Mouse (Mus musculus) neural tube, embryonic 15.5 days (tissue): ENCODE results near the gene Cdipt. TPM values are rescaled to one million over a fixed set of nuclear protein-coding genes. Genes with fewer than 3 reads are reported as not detected.

ENCODE experiments used
- ATAC-seq: fragments of 200-750 bp; cut with Nextera tagmentation; 2 replicates; pipeline ENCODE4 v1.8.0; 2017; ENCODE audit warnings: mild to moderate bottlenecking, moderate TSS enrichment, moderate library complexity; ENCODE audit not compliant: low FRiP score
- H3K27ac ChIP-seq: fragments of 300-500 bp; sonication (generic); replicated peaks from 2 replicates; pipeline ENCODE4 v1.5.1; 2015; ENCODE audit warnings: mild to moderate bottlenecking, inconsistent platforms
- H3K27me3 ChIP-seq: fragments of 300-500 bp; sonication (generic); replicated peaks from 2 replicates; pipeline ENCODE4 v1.6.1; 2015; ENCODE audit warnings: inconsistent platforms
- H3K36me3 ChIP-seq: fragments of 300-500 bp; sonication (generic); 2 replicates; pipeline ENCODE4 v1.6.1; 2015; ENCODE audit warnings: inconsistent platforms
- H3K4me1 ChIP-seq: fragments of 300-500 bp; sonication (generic); 2 replicates; pipeline ENCODE4 v1.6.1; 2015; ENCODE audit warnings: inconsistent platforms
- H3K4me2 ChIP-seq: fragments of 300-500 bp; sonication (generic); 2 replicates; pipeline ENCODE4 v1.6.1; 2015; ENCODE audit warnings: inconsistent platforms, mild to moderate bottlenecking, moderate library complexity
- H3K4me3 ChIP-seq: fragments of 300-500 bp; sonication (generic); replicated peaks from 2 replicates; pipeline ENCODE4 v1.5.1; 2015; ENCODE audit warnings: mild to moderate bottlenecking, inconsistent platforms
- H3K9ac ChIP-seq: fragments of 300-500 bp; sonication (generic); replicated peaks from 2 replicates; pipeline ENCODE4 v1.6.1; 2015; ENCODE audit warnings: mild to moderate bottlenecking, inconsistent platforms
- H3K9me3 ChIP-seq: fragments of 300-500 bp; sonication (generic); replicated peaks from 2 replicates; pipeline ENCODE4 v1.6.1; 2016; ENCODE audit warnings: inconsistent platforms
- WGBS: fragments of 180-500 bp; shearing (Covaris S2); methylation state at CpG from one replicate; pipeline ENCODE4 v1.1.7; 2015; ENCODE audit warnings: mixed read lengths; 5-methylcytosine and 5-hydroxymethylcytosine counted together
- polyA plus RNA-seq: library from polyadenylated mRNA; unstranded; fragments of >200 nt; fragmentation: Nextera tagmentation; extraction: Ambion mirVana; gene quantifications from 2 replicates; pipeline ENCODE4 v1.2.1, GENCODE M21; 2015

Cdipt gene
- polyA plus RNA-seq, 1 experiment from 2014 or later, result 145 TPM

- H3K4me2 ChIP-seq, result peak overlapping the region; percentile 98
- peak overlapping the region; percentile 73 for H3K9ac ChIP-seq
- peaks cover 22% of the 10 kb centered on the region for H3K36me3 ChIP-seq
- H3K4me3 ChIP-seq, result peak overlapping the region; percentile 67
- H3K4me1 ChIP-seq, result peaks cover 71% of the 10 kb centered on the region
- peak overlapping the region; percentile 96 for H3K27ac ChIP-seq
- no peaks in the 10 kb centered on the region for H3K27me3 ChIP-seq
- no peaks in the 10 kb centered on the region for H3K9me3 ChIP-seq
- WGBS, result 5% methylated on average over 26 of the region's 26 CpGs
- ATAC-seq, result peak; percentile 18
Observed at GRCm38 (mm10) chr7:126950647-126951615, 24.8 kb upstream of the Cdipt start.

GRCm38 (mm10) chr7:126951741-126952140 is 24.0 kb upstream of the Cdipt start:
- peaks cover 19% of the 10 kb centered on the region for H3K36me3 ChIP-seq
- no peaks in the 10 kb centered on the region for H3K9me3 ChIP-seq
- peak overlapping the region; percentile 67 for H3K4me3 ChIP-seq
- 6% methylated on average over 4 of the region's 4 CpGs for WGBS
- H3K4me2 ChIP-seq, result peak overlapping the region; percentile 98
- no peaks in the 10 kb centered on the region for H3K27me3 ChIP-seq
- peaks cover 62% of the 10 kb centered on the region for H3K4me1 ChIP-seq
- H3K9ac ChIP-seq, result peak overlapping the region; percentile 73
- peak overlapping the region; percentile 96 for H3K27ac ChIP-seq
- ATAC-seq, result no peak

GRCm38 (mm10) chr7:126952646-126953045 is 23.1 kb upstream of the Cdipt start:
- Histone ChIP-seq H3K4me3 (peak overlapping the region; percentile 67), H3K4me2 (peak overlapping the region; percentile 98), H3K9me3 (no peaks in the 10 kb centered on the region), H3K36me3 (peaks cover 28% of the 10 kb centered on the region), H3K9ac (peak overlapping the region; percentile 73), H3K27ac (peak overlapping the region; percentile 77), H3K27me3 (no peaks in the 10 kb centered on the region), H3K4me1 (peaks cover 54% of the 10 kb centered on the region)
- WGBS, result 0% methylated on average over 8 of the region's 8 CpGs
- ATAC-seq, result no peak

- Histone ChIP-seq H3K4me1 (peaks cover 31% of the 10 kb centered on the region), H3K27me3 (no peaks in the 10 kb centered on the region), H3K36me3 (peaks cover 53% of the 10 kb centered on the region), H3K4me3 (no peak overlapping the region), H3K27ac (no peak overlapping the region), H3K9me3 (no peaks in the 10 kb centered on the region), H3K4me2 (no peak overlapping the region), H3K9ac (no peak overlapping the region)
- 64% methylated on average over 3 of the region's 3 CpGs for WGBS
- no peak for ATAC-seq
Observed at GRCm38 (mm10) chr7:126955125-126955524, 20.6 kb upstream of the Cdipt start.

- Histone ChIP-seq H3K27ac (no peak overlapping the region), H3K4me2 (no peak overlapping the region), H3K27me3 (peaks cover 15% of the 10 kb centered on the region; the same call in 1 of the 2 replicates), H3K9ac (no peak overlapping the region), H3K4me1 (no peaks in the 10 kb centered on the region; the same call in 1 of the 2 replicates), H3K9me3 (no peaks in the 10 kb centered on the region), H3K4me3 (no peak overlapping the region), H3K36me3 (peaks cover 89% of the 10 kb centered on the region)
- no peak for ATAC-seq
- WGBS, result 55% methylated on average over 9 of the region's 9 CpGs
Observed at GRCm38 (mm10) chr7:126959780-126960179, 15.9 kb upstream of the Cdipt start.

- Histone ChIP-seq H3K4me1 (no peaks in the 10 kb centered on the region), H3K9ac (no peak overlapping the region), H3K9me3 (no peaks in the 10 kb centered on the region), H3K4me3 (no peak overlapping the region), H3K36me3 (peaks cover 84% of the 10 kb centered on the region), H3K27me3 (peaks cover 15% of the 10 kb centered on the region; the same call in 1 of the 2 replicates), H3K27ac (no peak overlapping the region), H3K4me2 (no peak overlapping the region)
- 82% methylated on average over 5 of the region's 5 CpGs for WGBS
- ATAC-seq, result no peak
Observed at GRCm38 (mm10) chr7:126961095-126961494, 14.6 kb upstream of the Cdipt start.

GRCm38 (mm10) chr7:126961965-126962364 is 13.7 kb upstream of the Cdipt start:
- Histone ChIP-seq H3K27ac (no peak overlapping the region), H3K4me2 (no peak overlapping the region), H3K9me3 (no peaks in the 10 kb centered on the region), H3K27me3 (peaks cover 15% of the 10 kb centered on the region; the same call in 1 of the 2 replicates), H3K9ac (no peak overlapping the region), H3K4me1 (no peaks in the 10 kb centered on the region), H3K36me3 (peaks cover 85% of the 10 kb centered on the region), H3K4me3 (no peak overlapping the region)
- ATAC-seq, result no peak
- WGBS, result 93% methylated on average over 4 of the region's 4 CpGs

- 24% methylated on average over 19 of the region's 19 CpGs for WGBS
- no peaks in the 10 kb centered on the region for H3K4me1 ChIP-seq
- H3K27ac ChIP-seq, result no peak overlapping the region
- no peak overlapping the region for H3K4me3 ChIP-seq
- H3K27me3 ChIP-seq, result peaks cover 15% of the 10 kb centered on the region; the same call in 1 of the 2 replicates
- no peaks in the 10 kb centered on the region for H3K9me3 ChIP-seq
- no peak overlapping the region for H3K4me2 ChIP-seq
- H3K9ac ChIP-seq, result no peak overlapping the region
- peaks cover 85% of the 10 kb centered on the region for H3K36me3 ChIP-seq
- ATAC-seq, result no peak
Observed at GRCm38 (mm10) chr7:126963548-126964286, 12.0 kb upstream of the Cdipt start.

GRCm38 (mm10) chr7:126965568-126965967 is 10.1 kb upstream of the Cdipt start:
- Histone ChIP-seq H3K4me1 (no peaks in the 10 kb centered on the region), H3K27me3 (peaks cover 15% of the 10 kb centered on the region; the same call in 1 of the 2 replicates), H3K27ac (no peak overlapping the region), H3K4me2 (no peak overlapping the region), H3K36me3 (peaks cover 83% of the 10 kb centered on the region), H3K9me3 (no peaks in the 10 kb centered on the region), H3K9ac (no peak overlapping the region), H3K4me3 (no peak overlapping the region)
- 57% methylated on average over 3 of the region's 3 CpGs for WGBS
- ATAC-seq, result no peak

GRCm38 (mm10) chr7:126967361-126967760 is 8.4 kb upstream of the Cdipt start:
- H3K4me3 ChIP-seq, result no peak overlapping the region
- no peak overlapping the region for H3K27ac ChIP-seq
- H3K4me1 ChIP-seq, result no peaks in the 10 kb centered on the region
- no peaks in the 10 kb centered on the region for H3K9me3 ChIP-seq
- H3K4me2 ChIP-seq, result no peak overlapping the region
- no peak overlapping the region for H3K9ac ChIP-seq
- 0 out of 2 replicates have a peak, but pooled peaks cover 5% of the 10 kb centered on the region for H3K27me3 ChIP-seq
- 67% methylated on average over 6 of the region's 6 CpGs for WGBS
- no peak for ATAC-seq
- H3K36me3 ChIP-seq, result peaks cover 79% of the 10 kb centered on the region

GRCm38 (mm10) chr7:126975493-126975892 is 221 bp upstream of the Cdipt start:
- no peak; the same call in 1 of the 2 replicates for ATAC-seq
- no peaks in the 10 kb centered on the region for H3K9me3 ChIP-seq

More at GRCm38 (mm10) chr7:126975493-126975892, 221 bp upstream of the Cdipt start:
- peaks cover 43% of the 10 kb centered on the region for H3K36me3 ChIP-seq
- H3K4me1 ChIP-seq, result peaks cover 29% of the 10 kb centered on the region
- H3K27ac ChIP-seq, result peak overlapping the region; percentile 99
- WGBS, result 16% methylated on average over 8 of the region's 8 CpGs
- peak overlapping the region; percentile 95 for H3K4me3 ChIP-seq
- no peaks in the 10 kb centered on the region for H3K27me3 ChIP-seq
- 0 out of 2 replicates have a peak overlapping the region, but pooled peaks have one; percentile 99 for H3K9ac ChIP-seq
- H3K4me2 ChIP-seq, result peak overlapping the region; percentile 71
